Mouse (Mus musculus) layer of hippocampus, adult 11-12 months (tissue): ENCODE data around the gene Dact2.

Experiments used
- DNase-seq: peaks from one replicate; pipeline ENCODE4 v3.0.0; 2022; ENCODE audit warnings: low spot score

Dact2 gene

DNA sequence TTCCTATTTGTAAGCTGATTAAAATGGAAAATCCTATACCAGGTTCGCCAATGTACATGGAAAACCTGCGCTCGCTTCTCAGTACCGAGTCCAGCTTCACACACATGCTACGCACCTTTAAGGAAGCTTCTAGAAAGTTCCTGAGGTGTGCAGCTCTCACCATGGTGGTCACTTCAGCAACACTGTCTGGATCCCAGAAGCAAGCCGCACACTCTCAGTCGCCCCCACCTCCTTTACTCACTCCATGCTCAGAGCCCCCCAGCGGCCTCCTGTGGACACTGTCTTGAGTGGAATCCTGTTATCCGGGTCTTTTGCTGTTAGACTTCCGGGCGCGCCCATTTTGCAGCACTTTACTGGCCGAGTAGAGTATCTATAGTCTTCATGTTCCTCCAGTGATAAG is at the start of gene Dact2:
Gene Dact2 (minus strand): TSS at position 244 of the 400 bp plus-strand sequence.
- DNase-seq = peak; percentile 65

DNA sequence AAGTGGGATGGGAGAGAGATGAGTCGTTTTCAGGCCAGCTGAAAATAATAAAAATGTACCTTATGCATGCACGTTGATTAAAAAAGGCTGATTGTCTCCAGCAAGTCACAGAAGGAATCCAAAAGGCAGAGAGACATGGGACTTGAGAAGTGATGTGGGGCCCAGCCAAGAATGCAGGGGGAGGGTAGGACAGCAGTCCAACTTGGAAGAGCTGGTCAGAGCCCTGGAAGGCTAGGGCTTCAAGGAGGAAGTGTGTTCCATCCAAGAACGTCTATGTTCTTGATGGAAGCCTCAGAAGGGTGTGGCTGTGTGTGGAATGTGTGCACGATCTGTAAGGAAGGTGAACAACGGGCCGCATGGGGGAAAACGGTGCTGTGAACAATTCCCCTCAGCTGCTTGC is 48.4 kb upstream of the Dact2 start:
- DNase-seq = no peak

DNA sequence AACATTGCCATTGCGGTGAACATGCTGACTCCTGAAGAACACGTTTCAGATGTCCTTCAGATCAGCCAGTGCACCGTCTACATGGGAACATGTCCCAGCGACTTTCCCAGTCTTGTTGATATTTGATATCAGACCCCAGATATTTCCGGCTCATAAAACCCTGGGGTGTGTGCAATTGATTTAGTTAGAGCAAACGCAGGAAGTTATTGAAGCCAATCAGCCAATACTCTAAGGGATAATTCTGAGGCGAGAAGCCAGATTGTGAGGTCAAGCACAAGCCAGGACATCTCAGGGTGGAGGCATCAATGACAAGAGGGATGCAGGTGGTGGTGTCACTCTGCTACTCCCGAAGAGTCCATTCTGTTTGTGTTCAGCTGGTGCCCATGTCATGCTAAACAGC is 46.3 kb upstream of the Dact2 start:
- DNase-seq = no peak

DNA sequence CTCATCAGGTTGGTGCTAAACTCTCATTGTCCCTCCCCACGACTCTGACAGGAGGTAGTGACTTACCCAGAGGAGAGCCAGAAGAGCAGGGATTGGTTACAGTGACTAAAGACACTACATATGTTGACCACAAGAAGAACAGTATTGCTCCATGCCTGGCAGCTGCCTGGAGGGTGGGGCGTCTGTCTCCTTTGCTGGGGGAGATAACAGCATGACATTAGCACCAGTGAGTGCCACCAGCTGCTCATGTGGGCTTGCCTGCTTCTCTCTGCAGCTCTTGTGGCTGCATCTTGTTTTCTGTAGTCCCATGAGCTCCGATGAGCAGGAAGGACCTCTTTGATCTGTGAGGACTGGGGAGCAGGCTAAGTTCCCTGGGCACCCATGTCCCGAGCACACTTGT is 45.5 kb upstream of the Dact2 start:
- peak; percentile 31 for DNase-seq

DNA sequence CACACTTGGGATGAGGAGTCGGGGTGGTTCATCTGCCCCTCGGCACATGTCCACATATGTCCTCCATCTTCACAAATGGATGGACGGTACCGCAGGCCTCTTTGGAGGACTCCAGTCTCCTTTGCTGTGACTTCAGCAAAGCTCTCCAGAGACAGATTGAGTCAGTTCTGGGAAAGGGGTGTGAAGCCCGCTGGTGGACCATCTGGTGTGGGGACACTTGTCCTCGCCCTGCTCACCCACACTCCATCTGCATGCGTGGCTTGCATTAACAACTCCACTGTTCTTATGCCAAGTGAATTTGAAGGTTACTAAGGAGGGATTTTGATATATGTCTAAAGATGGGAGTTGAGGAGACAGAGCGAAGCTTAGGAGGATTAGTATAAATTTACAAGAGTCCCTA is 43.8 kb upstream of the Dact2 start:
- DNase-seq = peak; percentile 79

DNA sequence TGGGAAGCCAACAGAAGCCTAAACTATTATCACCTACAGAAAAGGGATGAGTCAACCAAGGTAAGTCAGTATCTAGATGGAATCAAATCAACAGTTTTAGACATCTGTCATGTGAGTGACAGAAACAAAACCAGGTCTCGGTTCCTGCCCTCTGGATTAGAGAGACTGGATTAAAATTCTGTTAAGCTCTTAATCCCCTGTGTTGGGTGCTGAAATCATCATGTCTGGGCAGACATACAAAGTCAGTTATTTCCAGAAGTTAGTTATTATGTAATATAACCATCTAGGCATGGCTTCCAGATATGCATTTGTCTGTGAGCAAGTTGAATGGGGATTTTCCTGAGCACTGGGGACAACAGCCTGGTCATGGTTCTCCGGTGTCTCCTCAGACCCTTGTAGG is 42.2 kb upstream of the Dact2 start:
- no peak for DNase-seq

DNA sequence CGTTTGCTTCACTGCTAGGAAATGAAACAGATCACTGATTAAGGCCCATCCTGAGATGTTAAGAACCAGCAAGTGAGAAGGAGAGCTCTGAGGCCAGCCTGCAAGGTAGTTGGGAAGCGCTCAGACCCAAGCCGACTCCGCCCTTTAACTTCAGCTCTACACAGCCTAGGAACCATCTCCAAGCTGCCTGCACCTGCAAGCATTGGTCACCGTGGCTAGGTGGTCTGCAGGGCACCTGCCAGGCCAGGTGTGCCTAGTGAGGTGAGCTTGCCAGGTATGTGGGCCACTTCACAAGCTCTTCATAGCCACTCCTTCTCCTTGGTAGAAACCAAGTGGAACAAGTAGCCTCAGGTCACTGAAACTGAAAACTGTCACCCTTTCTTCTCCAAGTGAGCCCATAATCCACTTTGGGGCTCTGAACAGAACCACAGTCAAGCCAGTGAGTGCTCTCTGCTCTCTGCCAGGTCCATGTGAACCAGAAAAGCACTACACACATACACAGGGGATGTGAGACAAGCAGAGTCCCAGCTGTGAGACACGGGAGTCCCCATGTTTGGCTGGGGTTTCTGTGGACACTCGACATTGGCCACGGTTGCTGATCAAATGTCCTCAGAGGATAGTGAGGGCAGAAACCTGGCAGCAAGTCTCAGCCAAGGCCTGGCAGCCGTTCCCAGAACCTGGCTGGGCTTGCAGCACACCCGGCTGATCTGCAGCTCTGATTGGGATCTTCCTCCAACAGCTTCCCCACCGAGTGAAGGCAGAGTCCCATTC is 40.3 kb upstream of the Dact2 start:
- DNase-seq = no peak

DNA sequence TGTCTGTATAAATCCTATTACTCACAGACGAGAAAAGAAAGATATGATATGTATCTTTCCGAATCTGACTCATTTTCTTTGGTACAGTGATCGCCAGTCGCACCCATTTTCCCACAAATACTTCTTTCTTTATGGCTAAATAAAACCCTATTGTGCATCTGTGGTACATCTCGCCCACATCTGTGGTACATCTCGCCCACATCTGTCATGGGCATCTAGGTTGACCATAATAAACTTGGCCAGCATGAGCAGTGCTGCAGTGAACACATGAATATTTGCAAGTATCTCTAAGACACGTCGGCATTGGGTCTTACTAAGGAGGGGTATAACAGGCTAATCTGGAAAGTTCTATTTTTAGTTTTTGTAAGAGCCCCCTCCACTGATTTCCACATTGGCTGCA is 38.5 kb upstream of the Dact2 start:
- DNase-seq = no peak

DNA sequence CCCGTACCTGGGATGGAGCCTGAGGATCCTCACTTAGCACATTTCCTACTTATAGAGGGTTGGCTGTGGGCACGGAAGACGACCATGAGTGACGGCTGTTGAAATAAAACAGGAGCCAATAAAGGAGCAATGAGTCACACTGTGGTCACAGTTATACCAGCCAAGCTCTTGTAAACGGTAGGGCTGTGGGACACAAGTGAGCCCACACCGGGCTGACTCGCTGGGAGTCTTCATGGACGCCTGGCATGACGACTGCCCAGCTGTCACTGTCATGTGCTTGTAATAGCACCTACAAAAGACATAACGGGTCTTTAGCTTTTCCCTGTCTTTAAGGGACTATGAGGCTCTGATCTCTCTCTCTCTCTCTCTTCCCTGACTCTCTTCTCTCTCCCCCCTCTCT is 35.9 kb upstream of the Dact2 start:
- DNase-seq = no peak

DNA sequence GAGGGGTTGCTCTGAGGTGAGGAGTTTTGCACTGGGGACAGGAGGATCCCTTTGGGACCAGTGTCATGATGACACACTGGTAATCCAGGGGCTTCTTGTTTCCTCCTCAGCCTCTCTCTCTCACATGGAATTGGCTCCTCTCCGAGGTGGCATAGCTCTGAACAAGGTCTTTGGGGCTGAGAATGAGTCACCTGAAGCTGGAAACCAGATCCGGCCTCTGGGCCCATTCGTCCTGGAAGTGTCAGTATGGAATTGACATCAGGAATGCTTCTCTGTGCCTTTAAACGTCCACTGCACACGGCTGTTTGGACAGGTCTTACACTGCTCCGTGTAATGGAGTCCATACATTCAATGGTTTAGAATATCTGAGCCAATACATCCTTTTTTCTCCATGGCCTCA is 33.0 kb upstream of the Dact2 start:
- no peak for DNase-seq

DNA sequence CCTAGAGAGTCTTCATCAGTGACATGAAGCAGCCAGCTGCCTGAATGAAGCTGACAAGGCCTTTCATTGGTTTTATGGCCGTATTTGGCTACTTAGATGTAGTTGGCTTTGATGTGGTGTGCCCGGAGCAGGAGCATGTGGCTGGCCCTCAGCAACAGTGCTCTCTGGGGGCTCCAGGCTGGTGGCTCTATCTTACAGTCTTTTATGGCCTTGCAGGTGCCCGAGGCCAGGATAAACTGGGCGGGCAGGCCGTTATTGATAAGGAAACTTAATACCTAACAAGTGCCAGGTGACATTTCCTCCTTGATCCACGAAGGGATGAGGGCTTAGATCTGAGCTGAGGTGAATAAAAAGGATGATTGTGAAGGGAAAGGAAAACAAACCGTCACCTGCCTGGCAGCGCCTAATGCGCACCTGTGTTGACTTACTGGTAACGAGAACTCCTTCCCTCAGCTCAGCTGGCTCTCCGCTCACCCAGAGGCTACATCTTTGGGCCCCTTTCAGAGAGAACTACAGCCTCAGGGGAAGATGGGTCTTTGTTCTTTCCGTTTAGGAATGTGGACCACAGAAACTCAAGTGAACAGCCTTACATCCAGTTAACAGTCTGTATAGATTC is 30.8 kb upstream of the Dact2 start:
- DNase-seq = no peak

DNA sequence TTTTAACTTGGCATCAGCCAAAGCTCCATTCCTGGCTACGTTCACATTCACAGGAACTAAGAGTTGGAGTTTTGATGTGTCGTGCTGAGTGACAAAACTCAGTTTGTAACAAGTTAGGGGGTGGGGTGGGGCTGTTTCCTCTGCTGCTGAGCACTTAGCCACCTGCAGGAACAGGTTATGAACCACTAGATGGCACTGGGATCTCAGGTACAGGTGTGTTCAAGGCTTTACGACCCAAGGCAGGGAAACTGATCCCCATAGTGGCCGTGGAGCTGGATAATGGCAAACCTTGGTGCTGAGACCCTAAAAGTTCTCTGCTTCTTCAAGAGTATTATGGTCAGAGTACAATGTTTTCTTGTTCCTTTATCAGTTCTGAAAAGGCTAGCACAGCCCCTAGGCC is 29.6 kb upstream of the Dact2 start:
- no peak for DNase-seq

DNA sequence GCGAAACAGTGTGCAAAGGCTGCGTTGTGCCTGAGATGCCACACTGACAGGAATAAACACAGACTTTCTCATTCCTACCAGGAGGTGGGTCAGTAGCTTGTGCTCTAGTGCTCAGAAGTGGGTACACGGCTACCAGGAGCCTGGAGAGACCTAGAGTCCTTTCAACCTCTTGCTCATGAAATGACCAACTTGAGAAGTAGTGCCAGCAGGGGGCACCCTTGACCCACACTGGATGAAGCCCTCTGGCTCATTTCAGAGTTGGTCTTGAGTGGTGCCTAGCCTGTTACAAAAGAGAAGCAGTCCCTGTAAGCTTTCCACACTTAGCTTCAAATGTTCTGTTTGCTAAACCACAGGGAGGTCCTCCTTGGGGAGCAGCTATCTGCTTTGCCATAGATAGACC is 28.5 kb upstream of the Dact2 start:
- peak; percentile 87 for DNase-seq

DNA sequence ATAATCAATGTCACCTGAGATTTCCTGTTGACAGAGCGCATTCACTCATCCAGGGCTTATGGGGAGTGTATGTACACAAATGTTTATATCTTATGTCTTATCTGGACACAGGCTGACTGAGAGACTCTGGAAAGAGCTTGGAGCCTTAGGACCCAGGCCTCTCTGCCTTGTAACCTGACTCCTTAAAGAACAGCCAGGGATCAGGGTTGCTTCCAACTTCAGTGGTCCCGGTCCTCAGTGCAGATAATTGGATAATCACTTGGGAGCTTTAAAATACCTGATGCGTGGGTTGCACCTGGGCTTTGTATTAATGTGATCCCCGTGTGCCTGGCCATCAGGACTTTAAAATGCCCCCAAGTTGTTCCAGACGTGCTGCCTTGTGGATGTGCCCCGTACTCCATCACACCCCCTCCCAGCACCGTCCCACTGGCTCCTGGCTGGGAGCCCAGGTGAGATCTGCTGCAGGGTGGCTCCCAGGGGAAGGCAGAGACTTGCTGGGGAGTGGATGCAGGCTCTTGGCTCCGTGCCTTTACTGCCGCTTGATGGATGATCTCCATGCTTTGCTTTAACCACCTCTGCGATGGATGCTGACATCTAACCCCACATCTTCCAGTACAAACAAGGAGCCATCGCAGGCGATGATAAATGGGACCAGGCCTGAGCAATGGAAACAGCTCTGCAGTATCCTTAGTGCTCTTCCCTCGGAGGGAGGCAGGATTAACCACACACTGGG is 26.8 kb upstream of the Dact2 start:
- DNase-seq = no peak

DNA sequence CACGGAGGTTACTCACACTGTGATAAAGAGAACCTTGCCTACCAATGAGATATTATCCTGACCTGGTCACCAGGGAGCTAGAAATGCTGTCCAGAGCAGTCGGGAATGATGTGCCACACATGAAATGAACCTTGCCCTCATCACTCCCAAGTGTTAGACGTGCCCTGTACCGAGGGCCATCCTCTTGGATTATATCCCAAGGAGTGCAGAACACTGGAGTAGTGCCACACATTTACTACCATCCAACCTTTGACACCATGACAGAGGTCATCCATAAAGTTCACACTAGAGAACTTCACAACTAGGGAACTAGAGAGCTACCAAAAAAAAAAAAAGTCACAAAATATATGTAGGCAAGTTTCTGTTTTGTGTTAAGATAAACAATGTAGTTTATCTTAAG is 24.3 kb upstream of the Dact2 start:
- DNase-seq = no peak

DNA sequence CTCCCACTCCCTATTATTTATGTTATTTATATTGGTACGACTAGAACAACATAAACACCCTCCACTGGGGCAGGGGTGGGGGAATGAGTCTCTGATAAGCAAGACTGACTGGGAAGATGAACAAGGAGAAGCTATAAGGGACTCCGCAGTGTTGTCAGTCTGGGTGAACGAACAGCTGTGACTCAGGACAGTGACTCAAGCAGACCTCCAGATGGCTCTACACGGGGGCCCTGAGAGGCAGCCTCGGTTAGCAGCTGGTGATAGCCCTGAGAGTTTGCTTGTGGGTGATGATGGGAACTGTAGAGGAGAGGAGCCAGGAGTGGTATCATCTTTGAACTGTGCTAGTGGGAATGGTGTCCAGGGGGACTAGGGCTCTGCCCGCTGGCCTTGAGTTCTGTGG is 23.5 kb upstream of the Dact2 start:
- no peak for DNase-seq

DNA sequence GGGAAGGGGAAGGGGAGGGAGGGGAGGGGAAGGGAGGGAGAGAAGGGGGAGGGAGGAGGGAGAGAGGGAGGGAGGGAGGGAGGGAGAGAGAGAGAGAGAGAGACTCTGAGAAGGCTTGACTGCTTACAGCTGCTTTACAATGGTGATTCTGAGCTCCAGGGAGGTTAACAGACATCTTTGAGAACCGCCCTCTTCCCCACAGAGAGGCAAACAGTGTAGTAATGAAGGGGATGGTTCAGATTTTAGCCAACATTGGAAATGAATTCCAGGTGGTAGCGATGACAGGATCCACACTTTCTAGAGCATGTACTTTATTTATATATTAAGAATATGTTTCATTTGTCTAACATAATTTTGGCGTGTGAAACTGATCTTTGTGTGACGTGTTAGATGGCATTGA is 22.7 kb upstream of the Dact2 start:
- DNase-seq = no peak

DNA sequence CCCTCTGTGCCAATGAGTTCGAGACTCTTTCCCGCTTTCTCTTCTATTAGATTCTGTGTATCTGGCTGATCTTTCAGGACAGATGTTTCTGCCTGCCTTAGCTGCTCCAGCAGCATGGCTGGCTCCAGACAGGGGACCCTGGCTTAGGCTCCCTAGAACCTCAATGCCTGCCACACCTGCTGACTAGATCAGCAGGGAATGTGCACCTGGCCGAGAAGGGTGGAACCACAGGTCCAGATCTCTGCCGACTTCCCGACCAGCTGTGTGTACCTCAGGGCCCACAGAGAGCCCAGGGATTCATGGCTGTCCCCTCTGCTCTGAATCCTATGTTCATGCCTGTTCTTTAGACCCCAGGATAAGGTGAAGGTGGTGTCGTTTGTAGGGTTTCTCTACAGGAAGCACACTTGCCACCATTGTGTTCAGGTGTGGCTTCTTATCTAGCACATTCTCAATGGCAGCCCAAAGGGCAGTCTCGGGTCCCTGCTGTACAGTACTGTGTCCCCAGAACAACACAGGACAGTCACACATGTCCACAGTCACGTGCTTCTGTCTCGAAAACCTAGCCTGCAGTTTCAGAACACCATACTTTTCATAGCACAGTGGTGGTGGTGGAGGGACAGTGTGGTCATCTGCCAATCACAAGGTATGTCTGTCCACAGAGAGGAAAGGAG is 22.0 kb upstream of the Dact2 start:
- no peak for DNase-seq

DNA sequence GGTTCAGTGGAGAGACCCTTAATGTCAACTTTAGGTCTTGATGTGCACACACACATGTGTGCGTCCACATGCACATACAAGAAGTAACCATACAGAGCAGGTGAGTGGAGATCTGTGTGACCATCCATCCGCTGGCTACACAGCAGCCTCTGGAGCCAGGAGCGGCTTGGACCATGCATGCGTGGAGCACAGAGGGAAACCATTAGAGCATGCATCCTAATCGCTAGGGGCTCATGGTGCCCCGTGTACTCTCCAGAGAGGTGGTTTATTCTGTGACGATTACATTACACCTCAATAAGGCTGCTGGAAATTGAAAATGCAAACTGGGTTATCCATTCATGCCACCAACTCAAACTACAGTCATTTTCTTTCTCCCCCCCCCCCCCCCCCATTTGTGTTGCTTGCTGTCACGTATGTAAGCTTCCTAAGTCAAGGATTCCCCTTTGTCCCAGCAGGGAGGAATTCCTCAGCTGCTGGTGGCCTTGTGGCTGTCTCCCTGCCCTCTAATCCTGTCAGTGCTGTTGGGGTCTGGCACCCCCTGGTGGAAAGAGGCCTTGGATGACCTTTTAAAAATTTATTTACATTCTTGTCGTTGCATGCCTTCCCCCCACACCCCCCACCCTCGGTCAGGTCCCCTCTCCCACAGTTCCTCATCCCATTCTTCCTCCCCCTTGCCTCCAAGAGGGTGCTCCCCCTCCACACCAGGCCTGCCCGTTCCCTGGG is 17.9 kb upstream of the Dact2 start:
- no peak for DNase-seq

DNA sequence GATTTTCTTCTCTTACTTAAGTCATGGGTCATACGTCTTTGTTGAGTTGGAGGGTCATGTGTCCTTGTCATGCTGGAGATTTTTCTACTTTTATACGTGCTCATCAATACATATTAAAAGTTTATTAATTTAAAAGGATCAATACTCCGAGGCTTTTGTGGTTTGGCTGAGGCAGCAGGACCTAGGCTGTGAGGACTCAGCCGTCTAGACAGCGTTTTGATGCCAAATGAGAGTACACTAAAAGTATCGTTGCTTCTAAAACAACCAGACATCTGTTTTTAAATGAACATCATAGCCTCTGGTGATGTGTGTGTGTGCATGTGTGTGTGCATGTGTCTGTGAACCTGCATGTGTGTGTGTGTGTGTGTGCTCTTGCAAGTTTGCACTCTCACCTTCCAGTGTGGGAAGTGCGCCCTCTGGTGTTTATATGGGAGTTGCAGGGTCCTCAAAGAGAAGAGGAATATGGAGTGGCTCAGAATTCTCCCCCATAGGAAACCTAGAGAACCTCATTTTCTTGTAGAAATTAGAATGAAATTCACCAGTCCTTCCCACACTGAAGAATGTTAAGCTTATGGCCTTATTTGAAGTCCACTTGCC is 16.6 kb upstream of the Dact2 start:
- peak; percentile 74 for DNase-seq

DNA sequence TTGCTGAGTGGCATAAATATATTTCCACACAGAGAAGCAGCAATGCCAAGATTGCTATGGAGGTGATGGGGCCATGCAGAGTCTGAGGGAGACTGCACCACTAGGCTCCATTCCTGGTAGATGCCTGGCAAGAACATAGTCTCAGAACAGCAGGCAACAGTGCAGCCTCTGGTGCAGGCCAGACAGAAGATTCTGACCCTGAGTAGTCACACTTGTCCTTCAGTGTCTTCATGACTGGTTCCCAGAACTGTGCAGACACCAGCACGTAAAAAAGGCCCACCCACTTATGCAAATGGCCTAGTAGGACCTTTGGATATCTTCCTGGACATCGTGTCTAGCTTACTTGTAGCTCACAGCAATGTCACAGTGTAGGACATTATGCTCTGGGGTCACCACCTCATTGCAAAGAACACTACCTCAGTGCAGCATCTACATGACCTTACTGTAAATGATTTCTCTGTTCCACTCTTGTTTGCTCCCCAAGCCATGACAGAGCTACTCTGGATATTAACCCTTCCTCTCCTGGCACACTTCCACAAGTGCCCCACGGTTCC is 9.9 kb upstream of the Dact2 start:
- no peak for DNase-seq
